23 mouse cellular contexts compared by ENCODE assay signal in genomic region chr3:86954521-86954920, GRCm38 (mm10). TPM values are rescaled to one million over a fixed set of nuclear protein-coding genes. Genes with fewer than 3 reads are reported as not detected.
DNase-seq lines count a peak whose midpoint lies in the region; ATAC-seq lines count a peak whose summit lies in the region.
"Had no signal": no experiment of that assay in that cellular context is flagged by ENCODE, and none has a peak within 500 bp of the region (broad histone marks: within the 10 kb centered on the region; RNA-seq: fewer than 3 reads in every experiment).

No protein-coding gene starts in this region.

- H3K9ac ChIP-seq in kidney, embryonic 16.5 days (replicated peaks; ENCODE audit: low read length), result no peak overlapping the region
- H3K9ac ChIP-seq in liver, embryonic 12.5 days, result no peak overlapping the region
- H3K9ac ChIP-seq: embryonic facial prominence, embryonic 12.5 days; forebrain, embryonic 13.5 days; liver, embryonic 13.5 days had no signal

- WGBS in kidney, embryonic 16.5 days, result 33% methylated on average over 1 of the region's 1 CpGs
- WGBS in liver, embryonic 12.5 days (ENCODE audit: insufficient replicate concordance), result 52% methylated on average over 1 of the region's 1 CpGs

- no peaks in the 10 kb centered on the region for H3K36me3 ChIP-seq in kidney, embryonic 16.5 days (ENCODE audit: insufficient read depth, low read length)
- H3K36me3 ChIP-seq in liver, embryonic 12.5 days, result no peaks in the 10 kb centered on the region
- H3K36me3 ChIP-seq: embryonic facial prominence, embryonic 12.5 days; liver, embryonic 13.5 days; midbrain, embryonic 10.5 days had no signal

- no peak for ATAC-seq in kidney, embryonic 16.5 days (ENCODE audit: low FRiP score, low TSS enrichment)
- ATAC-seq in liver, embryonic 12.5 days, result peak; percentile 47
- ATAC-seq: activated CD4-positive, CD25-positive, alpha-beta regulatory T cell, adult 4 months; forebrain, embryonic 13.5 days had no signal

- DNase-seq in kidney, postnatal 36 days, result peak; percentile 6 to 11
- peak; percentile 36 for DNase-seq in MN1 (ENCODE audit: low spot score)
- DNase-seq in adipocyte (ENCODE audit: low spot score), result peak; percentile 44
- DNase-seq in heart, postnatal 14 days, result no peak
- no peak for DNase-seq in layer of hippocampus, adult 9-10 months (ENCODE audit: low spot score)
- DNase-seq: adrenal gland, postnatal 36 days; cerebellum, adult 11-12 months; gastrocnemius, postnatal 14 days; heart, adult 2 months; kidney, adult 2 months; left cerebral cortex, postnatal 4 days; liver, embryonic 13.5 days; lung, postnatal 4 days; right cerebral cortex, adult 18-20 months; thymus, postnatal 14 days had no signal

- H3K27ac ChIP-seq in kidney, embryonic 16.5 days (ENCODE audit: low read length), result no peak overlapping the region
- H3K27ac ChIP-seq in liver, embryonic 12.5 days, result no peak overlapping the region
- H3K27ac ChIP-seq: embryonic facial prominence, embryonic 12.5 days; forebrain, embryonic 13.5 days; heart, adult 2 months; layer of hippocampus, adult 2 months; liver, embryonic 13.5 days; midbrain, embryonic 10.5 days had no signal

- peaks cover 3% of the 10 kb centered on the region; the same call in 1 of the 2 replicates for H3K4me1 ChIP-seq in kidney, embryonic 16.5 days (ENCODE audit: insufficient read depth, low read length)
- H3K4me1 ChIP-seq in liver, embryonic 12.5 days, result no peaks in the 10 kb centered on the region
- H3K4me1 ChIP-seq: embryonic facial prominence, embryonic 12.5 days; forebrain, embryonic 13.5 days; liver, embryonic 13.5 days had no signal

- H3K4me3 ChIP-seq in kidney, embryonic 16.5 days (ENCODE audit: low read length), result no peak overlapping the region
- no peak overlapping the region for H3K4me3 ChIP-seq in liver, embryonic 12.5 days
- H3K4me3 ChIP-seq: embryonic facial prominence, embryonic 12.5 days; erythroblast, embryonic 14.5 days; forebrain, embryonic 13.5 days; heart, adult 2 months; layer of hippocampus, adult 2 months; liver, embryonic 13.5 days; midbrain, embryonic 10.5 days had no signal

- H3K4me2 ChIP-seq in kidney, embryonic 16.5 days (replicated peaks; ENCODE audit: low read depth, low read length), result no peak overlapping the region
- H3K4me2 ChIP-seq in liver, embryonic 12.5 days, result no peak overlapping the region
- H3K4me2 ChIP-seq: embryonic facial prominence, embryonic 12.5 days; forebrain, embryonic 13.5 days; liver, embryonic 13.5 days had no signal

- H3K27me3 ChIP-seq in kidney, embryonic 16.5 days (ENCODE audit: insufficient read depth, low read length), result no peaks in the 10 kb centered on the region
- H3K27me3 ChIP-seq in liver, embryonic 12.5 days (replicated peaks), result no peaks in the 10 kb centered on the region
- H3K27me3 ChIP-seq: embryonic facial prominence, embryonic 12.5 days; forebrain, embryonic 13.5 days; liver, embryonic 13.5 days had no signal

- intact Hi-C loops in heart, postnatal 14 days (cut with DNase I), result no loop called here

- H3K9me3 ChIP-seq in kidney, embryonic 16.5 days (ENCODE audit: low read length), result 0 out of 2 replicates have a peak, but pooled peaks cover 3% of the 10 kb centered on the region
- peaks cover 4% of the 10 kb centered on the region for H3K9me3 ChIP-seq in liver, embryonic 12.5 days (replicated peaks)
- H3K9me3 ChIP-seq: liver, embryonic 13.5 days had no signal

RNA-seq across cellular contexts. Expression of gene Dclk2, which starts 33.9 kb away (rescaled TPM):
- polyA plus RNA-seq in kidney, embryonic 16.5 days (2015; fragmentation: Nextera tagmentation; extraction: Ambion mirVana), result 3.4 and 4.0 TPM in 2 replicates
- polyA plus RNA-seq in liver, embryonic 12.5 days (2016; fragmentation: Nextera tagmentation; extraction: Ambion mirVana), result 11.1 and 11.3 TPM in 2 replicates
- total RNA-seq in heart, postnatal 14 days (2021), result 1 to 10 TPM; 2.6 to 4.2 TPM

RNA-seq across cellular contexts. Expression of gene Cd1d1, which starts 44.7 kb away (rescaled TPM):
- 27.3 and 28.3 TPM in 2 replicates for polyA plus RNA-seq in kidney, embryonic 16.5 days (2015; fragmentation: Nextera tagmentation; extraction: Ambion mirVana)
- polyA plus RNA-seq in liver, embryonic 12.5 days (2016; fragmentation: Nextera tagmentation; extraction: Ambion mirVana), result 8.7 and 10.2 TPM in 2 replicates
- 1 to 10 TPM; 8.9 to 9.1 TPM for total RNA-seq in heart, postnatal 14 days (2021)
- polyA plus RNA-seq: erythroblast, embryonic 14.5 days had no signal

Comparison
In these comparisons a context has a peak if more than half of its experiments do, and no peak if none do; other contexts are left out.
1. DNase-seq: peak in kidney, postnatal 36 days (2 of 2), MN1 (single experiment) and adipocyte (single experiment); none in heart, postnatal 14 days (0 of 2) and layer of hippocampus, adult 9-10 months (single experiment).